Mouse (Mus musculus) CH12.LX (cell line): ENCODE results near the gene Pla2g4e. TPM values are rescaled to one million over a fixed set of nuclear protein-coding genes. Genes with fewer than 3 reads are reported as not detected.

Experiments used
- DNase-seq: peaks from one replicate; pipeline ENCODE4 v3.0.0-alpha.2; 2013; ENCODE audit errors: extremely low read depth
- H3K27ac ChIP-seq: 2 replicates; pipeline ENCODE4 v1.5.1; 2012; ENCODE audit warnings: low read depth, mild to moderate bottlenecking, control low read depth, moderate library complexity; ENCODE audit not compliant: insufficient read depth
- H3K27me3 ChIP-seq: replicated peaks from 2 replicates; pipeline ENCODE3; 2012; ENCODE audit warnings: inconsistent platforms
- H3K36me3 ChIP-seq, 2 experiments: replicated peaks in 1 of 2; 2 replicates each; pipeline versions ENCODE3 to v1.6.1; 2012; ENCODE audit warnings: inconsistent platforms in 1 of 2, low read length in 1 of 2, mild to moderate bottlenecking in 1 of 2, mixed read lengths in 1 of 2, moderate library complexity in 1 of 2; ENCODE audit not compliant: control insufficient read depth in 1 of 2, insufficient read depth in 1 of 2
- H3K4me1 ChIP-seq, 2 experiments: 2 replicates each; pipeline ENCODE4 v1.6.1; 2012; ENCODE audit warnings: inconsistent platforms in 1 of 2, moderate library complexity in 1 of 2; ENCODE audit not compliant: insufficient read depth in 2 of 2, control insufficient read depth in 1 of 2
- H3K4me2 ChIP-seq: 2 replicates; pipeline ENCODE4 v1.6.1; 2012; ENCODE audit warnings: low read depth, mild to moderate bottlenecking, control low read depth; ENCODE audit not compliant: poor library complexity, insufficient read depth, severe bottlenecking
- H3K4me3 ChIP-seq, 3 experiments: fragments of 150-350 bp in 1 of 3; sonication (generic) in 1 of 3; replicated peaks in 1 of 3; 2 replicates each; pipeline versions ENCODE3 to v1.5.1; 2011 to 2012; ENCODE audit warnings: low read depth in 2 of 3, low read length in 2 of 3, mild to moderate bottlenecking in 2 of 3, moderate library complexity in 2 of 3, control low read depth in 1 of 3, improper control_type of control experiment in 1 of 3, inconsistent platforms in 1 of 3, mixed read lengths in 1 of 3; ENCODE audit not compliant: poor library complexity in 1 of 3
- H3K79me2 ChIP-seq: replicated peaks from 2 replicates; pipeline ENCODE4 v1.6.1; 2012; ENCODE audit warnings: mild to moderate bottlenecking, moderate library complexity; ENCODE audit not compliant: control insufficient read depth, poor library complexity, insufficient read depth, severe bottlenecking; ENCODE audit errors: extremely low read depth
- H3K9ac ChIP-seq: 2 replicates; pipeline ENCODE4 v1.6.1; 2012; ENCODE audit warnings: low read depth, mild to moderate bottlenecking, control low read depth, moderate library complexity; ENCODE audit not compliant: insufficient read depth
- H3K9me3 ChIP-seq: replicated peaks from 2 replicates; pipeline ENCODE3; 2012; ENCODE audit warnings: low read length, inconsistent platforms, mixed read lengths
- BHLHE40 ChIP-seq: IDR thresholded peaks from 2 replicates; pipeline ENCODE4 v1.6.1; 2011; ENCODE audit warnings: mild to moderate bottlenecking, low read depth, low read length, improper control_type of control experiment
- CHD1 ChIP-seq: IDR thresholded peaks from 2 replicates; pipeline ENCODE4 v1.6.1; 2012; ENCODE audit warnings: low read depth, low read length, improper control_type of control experiment, inconsistent platforms
- CTCF ChIP-seq, 2 experiments: IDR thresholded peaks in 1 of 2; conservative IDR thresholded peaks in 1 of 2; 2 replicates each; pipeline ENCODE4 v1.5.1; 2011 to 2012; ENCODE audit warnings: low read depth in 2 of 2, low read length in 2 of 2, improper control_type of control experiment in 1 of 2, inconsistent platforms in 1 of 2, mild to moderate bottlenecking in 1 of 2, moderate library complexity in 1 of 2
- EP300 ChIP-seq: IDR thresholded peaks from 2 replicates; pipeline ENCODE4 v1.6.1; 2011; ENCODE audit warnings: low read length, improper control_type of control experiment
- HCFC1 ChIP-seq: IDR thresholded peaks from 2 replicates; pipeline ENCODE4 v1.6.1; 2012; ENCODE audit warnings: low read depth, mild to moderate bottlenecking, inconsistent platforms, low read length, improper control_type of control experiment
- IRF4 ChIP-seq: IDR thresholded peaks from 2 replicates; pipeline ENCODE4 v1.6.1; 2014; ENCODE audit warnings: low read depth, mild to moderate bottlenecking, inconsistent platforms, low read length, improper control_type of control experiment
- JUN ChIP-seq: IDR thresholded peaks from 2 replicates; pipeline ENCODE4 v1.6.1; 2011; ENCODE audit warnings: low read depth, mild to moderate bottlenecking, low read length, improper control_type of control experiment, moderate library complexity; ENCODE audit not compliant: insufficient read depth
- MAFK ChIP-seq: IDR thresholded peaks from 2 replicates; pipeline ENCODE4 v1.6.1; 2011; ENCODE audit warnings: low read length, improper control_type of control experiment; ENCODE audit not compliant: insufficient replicate concordance
- MEF2A ChIP-seq: IDR thresholded peaks from 2 replicates; pipeline ENCODE4 v1.6.1; 2014; ENCODE audit warnings: low read depth, mild to moderate bottlenecking, inconsistent platforms, low read length, improper control_type of control experiment, borderline replicate concordance
- MXI1 ChIP-seq: IDR thresholded peaks from 2 replicates; pipeline ENCODE4 v1.6.1; 2011; ENCODE audit warnings: mild to moderate bottlenecking, low read depth, low read length, improper control_type of control experiment
- NELFE ChIP-seq: IDR thresholded peaks from 2 replicates; pipeline ENCODE4 v1.6.1; 2011; ENCODE audit warnings: low read depth, low read length, improper control_type of control experiment
- NRF1 ChIP-seq: IDR thresholded peaks from 2 replicates; pipeline ENCODE4 v1.6.1; 2014; ENCODE audit warnings: low read depth, mild to moderate bottlenecking, inconsistent platforms, low read length, improper control_type of control experiment, moderate library complexity
- PAX5 ChIP-seq: IDR thresholded peaks from 2 replicates; pipeline ENCODE4 v1.6.1; 2012; ENCODE audit warnings: low read length, inconsistent platforms, mixed read lengths
- POLR2A ChIP-seq: IDR thresholded peaks from 2 replicates; pipeline ENCODE4 v1.6.1; 2011; ENCODE audit warnings: low read depth, mild to moderate bottlenecking, improper control_type of control experiment, low read length
- RCOR1 ChIP-seq: conservative IDR thresholded peaks from 2 replicates; pipeline ENCODE4 v1.6.1; 2012; ENCODE audit warnings: low read depth, mild to moderate bottlenecking, inconsistent platforms, low read length, improper control_type of control experiment
- SIN3A ChIP-seq: IDR thresholded peaks from 2 replicates; pipeline ENCODE4 v1.6.1; 2012; ENCODE audit warnings: low read length, improper control_type of control experiment, inconsistent platforms
- UBTF ChIP-seq: IDR thresholded peaks from 2 replicates; pipeline ENCODE4 v1.6.1; 2012; ENCODE audit warnings: low read depth, mild to moderate bottlenecking, inconsistent platforms, low read length, improper control_type of control experiment, moderate library complexity
- ZKSCAN1 ChIP-seq: IDR thresholded peaks from 2 replicates; pipeline ENCODE4 v1.6.1; 2012; ENCODE audit warnings: low read depth, inconsistent platforms, low read length, improper control_type of control experiment, borderline replicate concordance
- ZMIZ1 ChIP-seq: IDR thresholded peaks from 2 replicates; pipeline ENCODE4 v1.6.1; 2012; ENCODE audit warnings: low read depth, mild to moderate bottlenecking, inconsistent platforms, low read length, improper control_type of control experiment
- dilution Hi-C: fragments of 300-500 bp; cut with MboI; formaldehyde crosslinking; loops from 2 replicates; pipeline ENCODE4 v1.14.3; 2020; ENCODE audit warnings: low sequenced_read_pairs; ENCODE audit not compliant: extremely low pct_unique_long_range_greater_than_20kb, extremely low pct_ligation_motif_present
- in situ Hi-C: fragments of 300-500 bp; cut with MboI; formaldehyde crosslinking; loops from 3 replicates; pipeline ENCODE4 v1.14.3; 2019; ENCODE audit warnings: low sequenced_read_pairs, low pct_ligation_motif_present, low pct_unique_long_range_greater_than_20kb, mixed read lengths
- polyA plus RNA-seq: library from polyadenylated mRNA; unstranded; fragments of >175 nt; gene quantifications from 2 replicates; pipeline ENCODE4 v1.2.1, GENCODE M21; 2012; ENCODE audit warnings: low read depth; ENCODE audit not compliant: insufficient read length
- total RNA-seq, 2 experiments: library from RNA; depleted of rRNA; stranded (reverse); fragments of 300-350 nt in 1 of 2; fragments of >200 nt in 1 of 2; gene quantifications; 2 replicates each; pipeline ENCODE4 v1.2.3; 2012 to 2014

Gene Pla2g4e
- total and polyA plus RNA-seq, 3 experiments, result not detected

GRCm38 (mm10) chr2:120142336-120142735, 102.8 kb downstream of the Pla2g4e start:
- Histone ChIP-seq H3K79me2 (no peaks in the 10 kb centered on the region; the same call in 1 of the 2 replicates), H3K27me3 (no peaks in the 10 kb centered on the region), H3K4me3 (no peak overlapping the region), H3K4me2 (no peak overlapping the region), H3K36me3 (peaks cover 0 to 26% of the 10 kb centered on the region in 2 experiments), H3K9ac (no peak overlapping the region), H3K9me3 (no peaks in the 10 kb centered on the region), H3K4me1 (peaks cover 3 to 42% of the 10 kb centered on the region in 2 experiments), H3K27ac (no peak overlapping the region)
- no peak for DNase-seq
- no peak for TF ChIP-seq JUN
- TF ChIP-seq ZKSCAN1, result no peak
- TF ChIP-seq UBTF, result no peak
- no peak for TF ChIP-seq EP300
- no peak for TF ChIP-seq MAFK
- no peak for TF ChIP-seq PAX5
- TF ChIP-seq HCFC1, result no peak
- TF ChIP-seq SIN3A, result no peak
- TF ChIP-seq NELFE, result no peak
- no peak for TF ChIP-seq CTCF (conservative IDR thresholded peaks at IDR 0.05 in 1 of 2, IDR thresholded peaks at IDR 0.05 in 1 of 2; ENCODE audit: low read depth in 2 of 2, low read length in 2 of 2)
- no peak for TF ChIP-seq MEF2A
- in situ Hi-C loops (no loop called here), dilution Hi-C loops (no loop called here)

- H3K27ac ChIP-seq, result no peak overlapping the region
- no peaks in the 10 kb centered on the region for H3K27me3 ChIP-seq
- peaks cover 8 to 49% of the 10 kb centered on the region in 2 experiments for H3K4me1 ChIP-seq
- in situ Hi-C loops (no loop called here), dilution Hi-C loops (no loop called here)
- no peaks in the 10 kb centered on the region for H3K9me3 ChIP-seq
- no peak overlapping the region for H3K9ac ChIP-seq
- no peaks in the 10 kb centered on the region; the same call in 1 of the 2 replicates for H3K79me2 ChIP-seq
- TF ChIP-seq RCOR1 (no peak), CTCF (conservative IDR thresholded peaks at IDR 0.05 in 1 of 2, IDR thresholded peaks at IDR 0.05 in 1 of 2; ENCODE audit: low read depth in 2 of 2, low read length in 2 of 2) (no peak), HCFC1 (no peak), MAFK (no peak), SIN3A (no peak)
- DNase-seq, result no peak
- H3K36me3 ChIP-seq, result peaks cover 0 to 21% of the 10 kb centered on the region in 2 experiments
- no peak overlapping the region for H3K4me2 ChIP-seq
- H3K4me3 ChIP-seq, result no peak overlapping the region
Measured at GRCm38 (mm10) chr2:120141671-120142070, 103.5 kb downstream of the Pla2g4e start.

- no peaks in the 10 kb centered on the region for H3K79me2 ChIP-seq
- no peaks in the 10 kb centered on the region for H3K9me3 ChIP-seq
- no peaks in the 10 kb centered on the region for H3K27me3 ChIP-seq
- TF ChIP-seq IRF4 (no peak), NRF1 (no peak), CHD1 (no peak), MEF2A (no peak), HCFC1 (no peak), MXI1 (no peak), ZMIZ1 (no peak), PAX5 (no peak), POLR2A (no peak), SIN3A (no peak), BHLHE40 (no peak)
- no peak overlapping the region for H3K27ac ChIP-seq
- H3K4me3 ChIP-seq, result no peak overlapping the region
- H3K4me2 ChIP-seq, result no peak overlapping the region
- no peak overlapping the region for H3K9ac ChIP-seq
- in situ Hi-C loops, result no loop called here
- H3K36me3 ChIP-seq, result peaks cover 0 to 19% of the 10 kb centered on the region in 2 experiments
- dilution Hi-C loops, result no loop called here
- no peak for DNase-seq
- H3K4me1 ChIP-seq, result peaks cover 8 to 61% of the 10 kb centered on the region in 2 experiments
Measured at GRCm38 (mm10) chr2:120140326-120140725, 104.8 kb downstream of the Pla2g4e start.
